Mouse (Mus musculus) midbrain, embryonic 11.5 days (tissue): ENCODE data around the gene Cidec. TPM values are rescaled to one million over a fixed set of nuclear protein-coding genes. Genes with fewer than 3 reads are reported as not detected.

Experiments used
- ATAC-seq: fragments of 200-750 bp; cut with Nextera tagmentation; 2 replicates; pipeline ENCODE4 v1.8.0; 2017; ENCODE audit warnings: moderate TSS enrichment, moderate library complexity; ENCODE audit not compliant: low FRiP score
- DNase-seq: peaks from one replicate; pipeline ENCODE4 v3.0.0; 2015; ENCODE audit warnings: low spot score; ENCODE audit errors: missing footprints
- H3K27ac ChIP-seq: fragments of 300-500 bp; sonication (generic); 2 replicates; pipeline ENCODE4 v1.5.1; 2014; ENCODE audit warnings: low read depth, low read length
- H3K27me3 ChIP-seq: fragments of 300-500 bp; sonication (generic); 2 replicates; pipeline ENCODE4 v1.6.1; 2014; ENCODE audit warnings: mild to moderate bottlenecking, low read length, moderate library complexity, mixed read lengths; ENCODE audit not compliant: control insufficient read depth, insufficient read depth
- H3K36me3 ChIP-seq: fragments of 300-500 bp; sonication (generic); 2 replicates; pipeline ENCODE4 v1.6.1; 2014; ENCODE audit warnings: mild to moderate bottlenecking, low read length, moderate library complexity, mixed read lengths; ENCODE audit not compliant: control insufficient read depth, insufficient read depth
- H3K4me1 ChIP-seq: fragments of 300-500 bp; sonication (generic); 2 replicates; pipeline ENCODE4 v1.6.1; 2014; ENCODE audit warnings: low read length; ENCODE audit not compliant: control insufficient read depth, insufficient read depth
- H3K4me2 ChIP-seq: fragments of 300-500 bp; sonication (generic); 2 replicates; pipeline ENCODE4 v1.6.1; 2014; ENCODE audit warnings: mild to moderate bottlenecking, moderate library complexity
- H3K4me3 ChIP-seq: fragments of 300-500 bp; sonication (generic); 2 replicates; pipeline ENCODE4 v1.5.1; 2014; ENCODE audit warnings: low read depth, low read length
- H3K9ac ChIP-seq: fragments of 300-500 bp; sonication (generic); 2 replicates; pipeline ENCODE4 v1.6.1; 2014; ENCODE audit warnings: low read length
- H3K9me3 ChIP-seq: fragments of 300-500 bp; sonication (generic); 2 replicates; pipeline ENCODE4 v1.6.1; 2016; ENCODE audit warnings: low read length; ENCODE audit not compliant: control insufficient read depth
- WGBS: fragments of 180-500 bp; shearing (Covaris S2); extraction: QIAGEN DNeasy Blood & Tissue Kit; methylation state at CpG from one replicate; pipeline ENCODE4 v1.1.7; 2014; 5-methylcytosine and 5-hydroxymethylcytosine counted together
- polyA plus RNA-seq: library from polyadenylated mRNA; unstranded; fragments of >200 nt; fragmentation: Nextera tagmentation; extraction: Ambion mirVana; gene quantifications from 2 replicates; pipeline ENCODE4 v1.2.1, GENCODE M21; 2014

Gene Cidec
- polyA plus RNA-seq = not detected in 2 replicates

GRCm38 (mm10) chr6:113435664-113436205 is at the start of gene Cidec:
TSS of gene Cidec (minus strand) at chr6:113435760.
- WGBS = 75% methylated on average over 9 of the region's 9 CpGs
- Histone ChIP-seq H3K4me1 (no peaks in the 10 kb centered on the region), H3K9ac (no peak within 1 kb of the TSS), H3K36me3 (no peaks in the 10 kb centered on the region), H3K27me3 (no peaks in the 10 kb centered on the region), H3K4me2 (no peak within 1 kb of the TSS), H3K27ac (no peak within 1 kb of the TSS), H3K4me3 (no peak within 1 kb of the TSS), H3K9me3 (no peaks in the 10 kb centered on the region)
- ATAC-seq = no peak
- DNase-seq = peak; percentile 72

GRCm38 (mm10) chr6:113483729-113484128 is 48.2 kb upstream of the Cidec start:
- no peaks in the 10 kb centered on the region for H3K36me3 ChIP-seq
- H3K4me3 ChIP-seq = peak overlapping the region; percentile 66
- ATAC-seq (peak; percentile 57), DNase-seq (no peak)
- no peaks in the 10 kb centered on the region; the same call in 1 of the 2 replicates for H3K27me3 ChIP-seq
- H3K4me1 ChIP-seq = peaks cover 21% of the 10 kb centered on the region
- H3K9me3 ChIP-seq = no peaks in the 10 kb centered on the region
- 8% methylated on average over 10 of the region's 10 CpGs for WGBS
- H3K27ac ChIP-seq = peak overlapping the region; percentile 86
- H3K9ac ChIP-seq = peak overlapping the region; percentile 88
- H3K4me2 ChIP-seq = peak overlapping the region; percentile 88

GRCm38 (mm10) chr6:113483100-113483615 is 47.6 kb upstream of the Cidec start, which contains the start of gene Creld1:
TSS of gene Creld1 (plus strand) at chr6:113483297.
- Histone ChIP-seq H3K4me2 (peak within 1 kb of the TSS; percentile 88), H3K4me3 (peak within 1 kb of the TSS; percentile 66), H3K4me1 (peaks cover 21% of the 10 kb centered on the region), H3K9ac (peak within 1 kb of the TSS; percentile 88), H3K27me3 (no peaks in the 10 kb centered on the region; the same call in 1 of the 2 replicates), H3K9me3 (no peaks in the 10 kb centered on the region), H3K36me3 (no peaks in the 10 kb centered on the region), H3K27ac (peak within 1 kb of the TSS; percentile 86)
- DNase-seq (peak; percentile 99), ATAC-seq (peak; percentile 96)
- WGBS = under 1% methylated on average over 26 of the region's 26 CpGs

- no peaks in the 10 kb centered on the region for H3K9me3 ChIP-seq
- peak overlapping the region; percentile 86 for H3K27ac ChIP-seq
- H3K4me1 ChIP-seq = peaks cover 21% of the 10 kb centered on the region
- peak overlapping the region; percentile 88 for H3K4me2 ChIP-seq
- ATAC-seq (peak; percentile 65), DNase-seq (no peak)
- under 1% methylated on average over 64 of the region's 65 CpGs for WGBS
- H3K4me3 ChIP-seq = peak overlapping the region; percentile 66
- H3K9ac ChIP-seq = peak overlapping the region; percentile 88
- H3K27me3 ChIP-seq = no peaks in the 10 kb centered on the region; the same call in 1 of the 2 replicates
- no peaks in the 10 kb centered on the region for H3K36me3 ChIP-seq
Measured at GRCm38 (mm10) chr6:113482477-113483099, 47.0 kb upstream of the Cidec start.

GRCm38 (mm10) chr6:113480555-113481373 is 45.2 kb upstream of the Cidec start:
- peaks cover 21% of the 10 kb centered on the region for H3K4me1 ChIP-seq
- 63% methylated on average over 18 of the region's 18 CpGs for WGBS
- no peaks in the 10 kb centered on the region for H3K36me3 ChIP-seq
- no peak overlapping the region for H3K27ac ChIP-seq
- no peak for ATAC-seq
- no peak overlapping the region for H3K4me2 ChIP-seq
- no peaks in the 10 kb centered on the region; the same call in 1 of the 2 replicates for H3K27me3 ChIP-seq
- H3K9me3 ChIP-seq = no peaks in the 10 kb centered on the region
- DNase-seq = no peak
- H3K4me3 ChIP-seq = no peak overlapping the region
- no peak overlapping the region for H3K9ac ChIP-seq

- Histone ChIP-seq H3K27me3 (no peaks in the 10 kb centered on the region; the same call in 1 of the 2 replicates), H3K9ac (no peak overlapping the region), H3K36me3 (no peaks in the 10 kb centered on the region), H3K4me2 (no peak overlapping the region), H3K4me3 (no peak overlapping the region), H3K4me1 (peaks cover 16% of the 10 kb centered on the region), H3K27ac (no peak overlapping the region), H3K9me3 (no peaks in the 10 kb centered on the region)
- WGBS = 85% methylated on average over 10 of the region's 10 CpGs
- DNase-seq (no peak), ATAC-seq (no peak)
Measured at GRCm38 (mm10) chr6:113478906-113479305, 43.3 kb upstream of the Cidec start.

- Histone ChIP-seq H3K4me1 (peaks cover 10% of the 10 kb centered on the region; the same call in 1 of the 2 replicates), H3K4me2 (no peak overlapping the region), H3K9ac (no peak overlapping the region), H3K27me3 (no peaks in the 10 kb centered on the region; the same call in 1 of the 2 replicates), H3K9me3 (no peaks in the 10 kb centered on the region), H3K36me3 (no peaks in the 10 kb centered on the region), H3K27ac (no peak overlapping the region), H3K4me3 (no peak overlapping the region)
- ATAC-seq (0 out of 2 replicates have a peak, but pooled peaks have one; percentile 31), DNase-seq (no peak)
- WGBS = 59% methylated on average over 7 of the region's 7 CpGs
Measured at GRCm38 (mm10) chr6:113477353-113477752, 41.8 kb upstream of the Cidec start.

GRCm38 (mm10) chr6:113473715-113474114 is 38.2 kb upstream of the Cidec start:
- DNase-seq = peak; percentile 19
- WGBS = 88% methylated on average over 6 of the region's 6 CpGs

More at GRCm38 (mm10) chr6:113473715-113474114, 38.2 kb upstream of the Cidec start:
- Histone ChIP-seq H3K27me3 (peaks cover 19% of the 10 kb centered on the region), H3K9ac (no peak overlapping the region), H3K4me1 (peaks cover 4% of the 10 kb centered on the region), H3K4me2 (no peak overlapping the region), H3K9me3 (no peaks in the 10 kb centered on the region), H3K4me3 (no peak overlapping the region), H3K27ac (no peak overlapping the region), H3K36me3 (no peaks in the 10 kb centered on the region)
- no peak for ATAC-seq
